Mouse (Mus musculus) limb, embryonic 11.5 days (tissue): ENCODE measurements at regions not wholly inside any gene's neighbourhood (a gene's known extent, or its start where the extent isn't known, plus 50 kb on each side); places are given as distances from the start of the nearest gene placed in this dataset.

Source experiments
- ATAC-seq: fragments of 200-750 bp; cut with Nextera tagmentation; 2 replicates; pipeline ENCODE4 v1.8.0; 2017; ENCODE audit warnings: low read depth; ENCODE audit not compliant: insufficient number of reproducible peaks, low FRiP score, low TSS enrichment
- DNase-seq: peaks from one replicate; pipeline ENCODE4 v3.0.0-alpha.2; 2015; ENCODE audit warnings: low spot score
- H3K27ac ChIP-seq: fragments of 300-500 bp; sonication (generic); replicated peaks from 2 replicates; pipeline ENCODE4 v1.5.1; 2014; ENCODE audit warnings: low read depth, mild to moderate bottlenecking, low read length
- H3K27me3 ChIP-seq: fragments of 300-500 bp; sonication (generic); 2 replicates; pipeline ENCODE4 v1.6.1; 2014; ENCODE audit warnings: mild to moderate bottlenecking, low read length, mixed read lengths; ENCODE audit not compliant: control insufficient read depth, insufficient read depth
- H3K36me3 ChIP-seq: fragments of 300-500 bp; sonication (generic); 2 replicates; pipeline ENCODE4 v1.6.1; 2014; ENCODE audit warnings: mild to moderate bottlenecking, low read length, moderate library complexity, mixed read lengths; ENCODE audit not compliant: control insufficient read depth, insufficient read depth
- H3K4me1 ChIP-seq: fragments of 300-500 bp; sonication (generic); 2 replicates; pipeline ENCODE4 v1.6.1; 2014; ENCODE audit warnings: low read length, mixed read lengths; ENCODE audit not compliant: control insufficient read depth, insufficient read depth
- H3K4me2 ChIP-seq: fragments of 300-500 bp; sonication (generic); 2 replicates; pipeline ENCODE4 v1.6.1; 2014; ENCODE audit warnings: low read depth, mild to moderate bottlenecking, moderate library complexity; ENCODE audit not compliant: severe bottlenecking
- H3K4me3 ChIP-seq: fragments of 300-500 bp; sonication (generic); 2 replicates; pipeline ENCODE4 v1.5.1; 2014; ENCODE audit warnings: low read depth, low read length
- H3K9ac ChIP-seq: fragments of 300-500 bp; sonication (generic); 2 replicates; pipeline ENCODE4 v1.6.1; 2014; ENCODE audit warnings: mild to moderate bottlenecking, low read length
- H3K9me3 ChIP-seq: fragments of 300-500 bp; sonication (generic); 2 replicates; pipeline ENCODE4 v1.6.1; 2016; ENCODE audit warnings: low read length; ENCODE audit not compliant: control insufficient read depth
- WGBS: fragments of 180-500 bp; shearing (Covaris S2); extraction: QIAGEN DNeasy Blood & Tissue Kit; methylation state at CpG from one replicate; pipeline ENCODE4 v1.1.7; 2014; 5-methylcytosine and 5-hydroxymethylcytosine counted together

GRCm38 (mm10) chr11:57404172-57404571 lies 114.2 kb downstream of the Fam114a2 start:
- DNase-seq, result peak; percentile 26
- Histone ChIP-seq H3K9ac (no peak overlapping the region), H3K4me2 (no peak overlapping the region), H3K9me3 (no peaks in the 10 kb centered on the region), H3K36me3 (no peaks in the 10 kb centered on the region), H3K27ac (no peak overlapping the region), H3K27me3 (no peaks in the 10 kb centered on the region), H3K4me1 (no peaks in the 10 kb centered on the region), H3K4me3 (no peak overlapping the region)
- ATAC-seq, result no peak
- WGBS, result 65% methylated on average over 9 of the region's 9 CpGs

- no peak for ATAC-seq
- Histone ChIP-seq H3K4me3 (no peak overlapping the region), H3K36me3 (no peaks in the 10 kb centered on the region), H3K4me2 (no peak overlapping the region), H3K4me1 (no peaks in the 10 kb centered on the region), H3K9me3 (no peaks in the 10 kb centered on the region), H3K9ac (no peak overlapping the region), H3K27ac (no peak overlapping the region), H3K27me3 (no peaks in the 10 kb centered on the region)
- no peak for DNase-seq
- WGBS, result 21% methylated on average over 2 of the region's 2 CpGs
Observed at GRCm38 (mm10) chr11:57401610-57402009, 116.8 kb downstream of the Fam114a2 start.

- H3K4me2 ChIP-seq, result no peak overlapping the region
- H3K27ac ChIP-seq, result no peak overlapping the region
- no peak overlapping the region for H3K9ac ChIP-seq
- no peaks in the 10 kb centered on the region for H3K4me1 ChIP-seq
- 97% methylated on average over 1 of the region's 1 CpGs for WGBS
- DNase-seq (no peak), ATAC-seq (no peak)
- H3K9me3 ChIP-seq, result no peaks in the 10 kb centered on the region
- H3K4me3 ChIP-seq, result no peak overlapping the region
- H3K27me3 ChIP-seq, result no peaks in the 10 kb centered on the region
- H3K36me3 ChIP-seq, result no peaks in the 10 kb centered on the region
Observed at GRCm38 (mm10) chr11:57399366-57399765, 119.1 kb downstream of the Fam114a2 start.

GRCm38 (mm10) chr11:57396429-57396828 lies 122.0 kb downstream of the Fam114a2 start:
- H3K4me2 ChIP-seq, result no peak overlapping the region
- H3K4me3 ChIP-seq, result no peak overlapping the region
- no peaks in the 10 kb centered on the region for H3K36me3 ChIP-seq
- ATAC-seq, result no peak
- H3K27ac ChIP-seq, result no peak overlapping the region
- H3K4me1 ChIP-seq, result no peaks in the 10 kb centered on the region
- DNase-seq, result no peak
- no peak overlapping the region for H3K9ac ChIP-seq
- WGBS, result 8% methylated on average over 3 of the region's 3 CpGs
- no peaks in the 10 kb centered on the region for H3K27me3 ChIP-seq
- no peaks in the 10 kb centered on the region for H3K9me3 ChIP-seq

- no peaks in the 10 kb centered on the region for H3K36me3 ChIP-seq
- H3K4me2 ChIP-seq, result no peak overlapping the region
- no peak overlapping the region for H3K9ac ChIP-seq
- H3K4me1 ChIP-seq, result no peaks in the 10 kb centered on the region
- no peaks in the 10 kb centered on the region for H3K27me3 ChIP-seq
- DNase-seq (no peak), ATAC-seq (no peak)
- no peak overlapping the region for H3K4me3 ChIP-seq
- 90% methylated on average over 4 of the region's 4 CpGs for WGBS
- no peak overlapping the region for H3K27ac ChIP-seq
- no peaks in the 10 kb centered on the region for H3K9me3 ChIP-seq
Observed at GRCm38 (mm10) chr11:57390826-57391225, 127.6 kb downstream of the Fam114a2 start.
